Mouse (Mus musculus): ENCODE data around the gene Brms1l. TPM values are rescaled to one million over a fixed set of nuclear protein-coding genes. Genes with fewer than 3 reads are reported as not detected.

Gene Brms1l
- total and polyA plus RNA-seq, 3 experiments: 11.8 to 21.0 (median 19.1) TPM

DNA sequence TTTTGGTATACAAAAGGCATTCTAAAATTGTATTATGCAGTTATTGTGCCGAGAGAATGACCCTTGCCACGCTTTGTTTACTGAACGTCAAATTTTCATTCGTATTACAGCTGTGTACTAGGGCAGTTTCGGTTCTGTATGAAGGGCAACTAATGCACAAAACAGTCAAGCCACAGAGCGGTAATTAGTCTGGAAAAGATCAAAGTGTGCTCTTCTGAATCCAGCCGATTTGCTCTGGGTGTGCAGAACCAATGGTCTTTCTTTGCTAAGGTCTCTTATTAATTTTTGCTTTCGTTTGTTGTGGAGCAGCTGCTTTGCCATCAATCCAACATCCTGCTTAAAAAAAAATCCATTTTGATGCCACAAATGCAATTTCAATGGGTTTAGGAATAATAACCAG lies 80.1 kb downstream of the Brms1l start:
- 83% methylated on average over 8 of the region's 8 CpGs for WGBS
- Histone ChIP-seq H3K4me3 (no peak overlapping the region), H3K79me2 (replicated peaks; ENCODE audit: control insufficient read depth, insufficient read depth, low read length) (no peaks in the 10 kb centered on the region), H3K9ac (ENCODE audit: low read depth, low read length) (no peak overlapping the region), H3K4me1 (ENCODE audit: control insufficient read depth, insufficient read depth, low read length) (no peaks in the 10 kb centered on the region), H3K27ac (no peak overlapping the region), H3K27me3 (ENCODE audit: control insufficient read depth, insufficient read depth, low read length) (no peaks in the 10 kb centered on the region), H3K36me3 (ENCODE audit: control insufficient read depth, insufficient read depth, low read length) (no peaks in the 10 kb centered on the region)
- no peak for DNase-seq
- TF ChIP-seq POLR2A (IDR thresholded peaks at IDR 0.05; ENCODE audit: insufficient read depth, low read depth, low read length) (no peak), CTCF (IDR thresholded peaks at IDR 0.05) (no peak), EP300 (IDR thresholded peaks at IDR 0.05; ENCODE audit: insufficient read depth, low read depth, low read length) (no peak)
- intact Hi-C loops (cut with DNase I): no loop called here

GRCm38 (mm10) chr12:55917020-55917419 lies 80.9 kb downstream of the Brms1l start:
- H3K9ac ChIP-seq (ENCODE audit: low read depth, low read length): no peak overlapping the region
- DNase-seq: no peak

More at GRCm38 (mm10) chr12:55917020-55917419, 80.9 kb downstream of the Brms1l start:
- no peaks in the 10 kb centered on the region for H3K79me2 ChIP-seq (replicated peaks; ENCODE audit: control insufficient read depth, insufficient read depth, low read length)
- no peaks in the 10 kb centered on the region for H3K4me1 ChIP-seq (ENCODE audit: control insufficient read depth, insufficient read depth, low read length)
- H3K27ac ChIP-seq: no peak overlapping the region
- H3K36me3 ChIP-seq (ENCODE audit: control insufficient read depth, insufficient read depth, low read length): no peaks in the 10 kb centered on the region
- H3K4me3 ChIP-seq: no peak overlapping the region
- TF ChIP-seq EP300 (IDR thresholded peaks at IDR 0.05; ENCODE audit: insufficient read depth, low read depth, low read length) (no peak), CTCF (IDR thresholded peaks at IDR 0.05) (no peak), POLR2A (IDR thresholded peaks at IDR 0.05; ENCODE audit: insufficient read depth, low read depth, low read length) (no peak)
- WGBS: 92% methylated on average over 19 of the region's 19 CpGs
- H3K27me3 ChIP-seq (ENCODE audit: control insufficient read depth, insufficient read depth, low read length): no peaks in the 10 kb centered on the region
- intact Hi-C loops (cut with DNase I): no loop called here

Small RNA genes lying within 50 kb of the gene (microRNA-seq; reads per million reads assigned to microRNA genes)
- 1.7 to 1.9 reads per million in 2 experiments for gene Gm23394

Other genes with a start within 250 kb of the Brms1l start
- gene Insm2, start 236.9 kb upstream of the Brms1l start, total RNA-seq (2021): not detected
- not detected in 2 replicates for gene Insm2, start 236.9 kb upstream of the Brms1l start, polyA plus RNA-seq (2012; rRNA removed)
- 10 to 100 TPM; 55.9 to 57.0 TPM for gene Ralgapa1, start 15.2 kb upstream of the Brms1l start, total RNA-seq (2021)
- gene Ralgapa1, start 15.2 kb upstream of the Brms1l start, polyA plus RNA-seq (2012; rRNA removed): 38.8 and 56.2 TPM in 2 replicates

Measured in heart, adult 2 months (tissue).